Mouse (Mus musculus) neural tube, embryonic 12.5 days (tissue): Measurements from ENCODE around the gene Pcsk6. TPM values are rescaled to one million over a fixed set of nuclear protein-coding genes. Genes with fewer than 3 reads are reported as not detected.

Experiments used
- ATAC-seq: fragments of 200-750 bp; cut with Nextera tagmentation; 2 replicates; pipeline ENCODE4 v1.8.0; 2017; ENCODE audit warnings: low read depth, mild to moderate bottlenecking, moderate TSS enrichment, moderate library complexity; ENCODE audit not compliant: low FRiP score
- H3K27ac ChIP-seq: fragments of 300-500 bp; sonication (generic); 2 replicates; pipeline ENCODE4 v1.5.1; 2016
- H3K27me3 ChIP-seq: fragments of 300-500 bp; sonication (generic); replicated peaks from 2 replicates; pipeline ENCODE4 v1.6.1; 2016; ENCODE audit warnings: mild to moderate bottlenecking
- H3K36me3 ChIP-seq: fragments of 300-500 bp; sonication (generic); 2 replicates; pipeline ENCODE4 v1.6.1; 2016; ENCODE audit warnings: mild to moderate bottlenecking
- H3K4me1 ChIP-seq: fragments of 300-500 bp; sonication (generic); 2 replicates; pipeline ENCODE4 v1.6.1; 2016
- H3K4me2 ChIP-seq: fragments of 300-500 bp; sonication (generic); replicated peaks from 2 replicates; pipeline ENCODE4 v1.6.1; 2016; ENCODE audit warnings: mild to moderate bottlenecking
- H3K4me3 ChIP-seq: fragments of 300-500 bp; sonication (generic); 2 replicates; pipeline ENCODE4 v1.5.1; 2016
- H3K9ac ChIP-seq: fragments of 300-500 bp; sonication (generic); 2 replicates; pipeline ENCODE4 v1.6.1; 2016; ENCODE audit warnings: mild to moderate bottlenecking
- H3K9me3 ChIP-seq: fragments of 300-500 bp; sonication (generic); 2 replicates; pipeline ENCODE4 v1.6.1; 2016; ENCODE audit warnings: mild to moderate bottlenecking
- WGBS: fragments of 180-500 bp; shearing (Covaris S2); methylation state at CpG from one replicate; pipeline ENCODE4 v1.1.7; 2016; 5-methylcytosine and 5-hydroxymethylcytosine counted together
- polyA plus RNA-seq: library from polyadenylated mRNA; unstranded; fragments of >200 nt; fragmentation: Nextera tagmentation; extraction: Ambion mirVana; gene quantifications from 2 replicates; pipeline ENCODE4 v1.2.1, GENCODE M21; 2016

The Pcsk6 gene
- polyA plus RNA-seq, 1 experiment from 2014 or later, result 1.5 TPM

DNA sequence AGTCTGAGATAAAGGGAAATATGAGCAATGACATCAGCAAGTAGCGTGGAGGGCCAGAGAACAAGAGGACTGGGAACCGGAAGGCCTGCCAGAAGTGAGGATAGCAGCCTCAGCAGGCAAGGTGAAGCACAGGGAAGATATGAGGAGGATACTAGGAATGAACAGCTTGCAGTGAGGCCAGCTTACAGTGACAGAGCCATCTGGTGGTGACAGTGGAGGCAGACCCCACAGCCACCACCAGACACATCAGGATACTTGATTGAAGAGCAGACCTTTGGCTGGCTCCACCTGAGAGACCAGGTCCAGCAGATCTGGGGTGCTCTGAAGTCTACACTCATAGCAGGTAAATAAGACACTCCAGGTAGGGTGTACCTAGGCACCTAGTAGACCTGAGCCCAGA lies 166.2 kb downstream of the Pcsk6 start:
- Histone ChIP-seq H3K4me3 (no peak overlapping the region), H3K9ac (no peak overlapping the region), H3K4me1 (peaks cover 7% of the 10 kb centered on the region; the same call in 1 of the 2 replicates), H3K9me3 (no peaks in the 10 kb centered on the region), H3K36me3 (no peaks in the 10 kb centered on the region), H3K27ac (no peak overlapping the region), H3K27me3 (no peaks in the 10 kb centered on the region), H3K4me2 (no peak overlapping the region)
- 86% methylated on average over 2 of the region's 2 CpGs for WGBS
- ATAC-seq, result no peak

DNA sequence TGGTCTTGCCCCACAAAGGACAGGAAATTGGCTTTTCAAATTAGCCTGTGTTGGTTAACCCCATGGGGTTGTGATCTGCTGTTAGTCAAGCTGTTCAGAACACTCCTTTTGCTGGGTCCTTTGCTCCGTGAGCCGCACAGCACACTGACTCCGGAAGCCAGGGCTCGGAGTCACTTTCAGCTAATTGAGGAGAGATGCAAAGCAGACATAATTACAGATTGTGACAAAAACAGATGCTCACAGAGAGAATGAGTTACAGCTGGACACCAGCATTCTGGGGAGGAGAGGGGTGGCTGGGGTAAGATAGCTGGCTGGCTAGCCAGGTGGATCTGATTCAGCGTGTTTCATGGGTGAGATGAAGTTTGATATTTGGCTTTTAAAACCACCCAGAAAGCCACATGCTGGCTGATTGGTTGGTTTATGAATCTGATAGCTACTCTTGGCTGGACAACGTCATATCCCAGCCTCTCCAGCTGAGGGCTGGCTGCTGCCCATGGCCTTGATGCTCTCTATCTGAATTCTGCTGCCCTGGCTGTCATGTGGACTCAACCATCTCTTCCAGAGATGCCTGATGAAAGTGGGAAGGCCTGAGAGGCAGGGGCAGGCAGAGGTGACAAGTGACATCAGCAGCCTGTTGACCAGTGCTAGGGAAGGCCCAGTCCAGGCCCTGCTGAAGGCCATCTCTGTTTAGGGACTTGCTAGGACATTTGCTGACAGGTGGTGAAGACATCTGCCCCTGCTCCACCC lies 167.4 kb downstream of the Pcsk6 start:
- Histone ChIP-seq H3K4me3 (no peak overlapping the region), H3K4me2 (no peak overlapping the region), H3K27ac (no peak overlapping the region), H3K9me3 (no peaks in the 10 kb centered on the region), H3K36me3 (no peaks in the 10 kb centered on the region), H3K9ac (no peak overlapping the region), H3K27me3 (no peaks in the 10 kb centered on the region), H3K4me1 (peaks cover 7% of the 10 kb centered on the region; the same call in 1 of the 2 replicates)
- ATAC-seq, result no peak
- WGBS, result 51% methylated on average over 6 of the region's 6 CpGs

DNA sequence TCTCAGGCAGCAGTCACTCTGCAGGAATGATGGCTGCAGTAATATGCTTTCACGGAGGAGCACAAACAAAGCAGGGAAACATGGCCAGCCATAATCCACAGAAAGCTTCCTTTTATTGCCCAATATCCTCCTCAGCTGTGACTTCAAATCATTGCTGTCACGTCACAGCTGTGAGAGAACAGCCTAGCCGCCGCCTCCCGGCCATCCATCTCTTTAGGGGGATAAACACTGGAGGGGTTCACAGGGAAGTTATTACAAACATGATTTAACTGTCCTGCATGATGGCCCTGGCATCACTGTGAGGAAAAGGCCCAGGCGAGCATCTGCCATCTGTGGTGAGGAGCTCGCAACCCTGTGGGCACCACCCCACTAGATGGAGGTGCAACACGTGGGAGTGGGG lies 175.3 kb downstream of the Pcsk6 start:
- no peak overlapping the region for H3K27ac ChIP-seq
- ATAC-seq, result no peak
- H3K4me3 ChIP-seq, result no peak overlapping the region
- 0 out of 2 replicates have a peak, but pooled peaks cover 2% of the 10 kb centered on the region for H3K27me3 ChIP-seq
- H3K36me3 ChIP-seq, result no peaks in the 10 kb centered on the region
- H3K4me1 ChIP-seq, result peaks cover 3% of the 10 kb centered on the region; the same call in 1 of the 2 replicates
- no peak overlapping the region for H3K4me2 ChIP-seq
- WGBS, result 50% methylated on average over 8 of the region's 8 CpGs
- H3K9ac ChIP-seq, result no peak overlapping the region
- no peaks in the 10 kb centered on the region for H3K9me3 ChIP-seq

DNA sequence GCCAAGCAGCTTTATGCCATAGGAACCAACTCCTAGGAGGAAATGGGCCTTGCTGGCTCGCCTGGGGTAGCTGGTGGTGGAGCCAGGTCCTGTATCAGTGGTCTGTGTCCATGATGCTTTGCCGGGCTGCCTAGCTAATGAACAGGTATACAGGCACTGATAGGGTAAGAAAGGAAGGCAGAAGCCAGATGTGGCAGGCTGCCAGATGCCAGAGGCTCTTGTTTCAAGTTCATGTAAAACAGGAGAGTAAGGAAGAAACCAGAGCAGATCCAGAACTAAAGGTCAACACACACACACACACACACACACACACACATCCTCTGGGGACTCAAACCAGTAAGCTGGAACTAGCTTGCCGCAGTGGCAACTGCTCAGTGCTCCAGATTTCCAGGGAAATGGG lies 176.7 kb downstream of the Pcsk6 start:
- ATAC-seq, result no peak
- Histone ChIP-seq H3K4me2 (no peak overlapping the region), H3K4me3 (no peak overlapping the region), H3K4me1 (peaks cover 3% of the 10 kb centered on the region; the same call in 1 of the 2 replicates), H3K36me3 (no peaks in the 10 kb centered on the region), H3K27me3 (0 out of 2 replicates have a peak, but pooled peaks cover 2% of the 10 kb centered on the region), H3K9ac (no peak overlapping the region), H3K9me3 (no peaks in the 10 kb centered on the region), H3K27ac (no peak overlapping the region)
- 76% methylated on average over 3 of the region's 3 CpGs for WGBS

DNA sequence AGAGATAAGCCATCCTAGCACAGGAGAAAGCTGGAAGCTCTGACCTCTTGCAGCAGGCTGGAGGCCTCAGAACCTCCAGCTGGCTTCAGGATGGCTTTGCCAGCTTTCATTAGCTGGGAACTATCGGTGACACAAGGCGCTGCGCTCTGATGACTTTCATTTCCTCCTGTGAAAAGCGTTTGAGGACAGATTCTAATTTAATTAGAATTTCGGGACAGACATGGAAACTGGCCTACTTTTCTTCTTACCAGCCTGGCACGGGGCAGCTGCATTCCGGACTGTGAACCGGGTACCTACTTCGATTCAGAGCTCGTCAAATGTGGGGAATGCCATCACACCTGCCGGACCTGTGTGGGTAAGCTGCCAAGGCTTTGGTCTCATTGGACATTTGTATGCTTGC lies 177.2 kb downstream of the Pcsk6 start:
- H3K27ac ChIP-seq, result no peak overlapping the region

DNA sequence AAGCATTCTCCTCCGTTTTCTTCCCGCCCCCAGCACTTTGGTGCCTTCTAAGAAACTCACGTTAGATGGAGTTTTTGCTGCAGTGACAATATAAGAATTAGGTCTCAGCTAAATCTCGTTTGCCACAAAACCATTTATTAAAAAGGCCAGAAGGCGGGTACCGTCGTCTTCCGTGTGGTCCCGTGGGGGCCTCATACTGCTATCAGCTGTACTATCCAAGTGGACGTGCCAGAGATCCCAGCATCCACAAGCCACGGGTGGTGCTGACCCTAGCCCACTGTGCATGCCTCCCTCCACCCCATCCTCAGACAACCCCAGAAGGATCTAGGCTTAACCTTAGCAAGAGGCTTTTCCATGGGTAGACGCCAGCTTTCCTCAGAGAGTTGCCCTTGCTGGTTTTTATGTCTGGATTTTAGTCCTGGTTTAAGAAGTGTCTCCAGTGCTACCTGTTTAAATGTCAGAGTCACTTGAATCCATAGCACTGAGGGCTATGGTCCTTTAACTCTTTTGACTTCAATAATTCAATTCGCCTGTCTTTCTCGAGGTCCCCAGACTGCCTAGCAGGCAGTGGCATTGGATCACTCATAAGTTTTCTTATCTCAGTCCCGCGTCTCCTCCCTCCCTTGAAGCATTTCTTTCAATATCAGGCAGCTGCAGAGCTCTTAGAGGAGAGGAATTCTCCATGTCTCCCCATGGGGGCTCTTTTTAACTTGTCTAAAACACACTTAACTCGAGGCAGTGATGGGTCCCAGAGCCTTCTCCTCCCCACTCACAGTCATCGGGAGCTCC lies 178.7 kb downstream of the Pcsk6 start:
- no peak overlapping the region for H3K27ac ChIP-seq

More for the DNA sequence above, 177.2 kb downstream of the Pcsk6 start:
- Histone ChIP-seq H3K4me1 (peaks cover 5% of the 10 kb centered on the region), H3K4me3 (no peak overlapping the region), H3K9me3 (no peaks in the 10 kb centered on the region), H3K4me2 (no peak overlapping the region), H3K36me3 (no peaks in the 10 kb centered on the region), H3K9ac (no peak overlapping the region), H3K27me3 (0 out of 2 replicates have a peak, but pooled peaks cover 2% of the 10 kb centered on the region)
- 82% methylated on average over 11 of the region's 11 CpGs for WGBS
- ATAC-seq, result no peak

DNA sequence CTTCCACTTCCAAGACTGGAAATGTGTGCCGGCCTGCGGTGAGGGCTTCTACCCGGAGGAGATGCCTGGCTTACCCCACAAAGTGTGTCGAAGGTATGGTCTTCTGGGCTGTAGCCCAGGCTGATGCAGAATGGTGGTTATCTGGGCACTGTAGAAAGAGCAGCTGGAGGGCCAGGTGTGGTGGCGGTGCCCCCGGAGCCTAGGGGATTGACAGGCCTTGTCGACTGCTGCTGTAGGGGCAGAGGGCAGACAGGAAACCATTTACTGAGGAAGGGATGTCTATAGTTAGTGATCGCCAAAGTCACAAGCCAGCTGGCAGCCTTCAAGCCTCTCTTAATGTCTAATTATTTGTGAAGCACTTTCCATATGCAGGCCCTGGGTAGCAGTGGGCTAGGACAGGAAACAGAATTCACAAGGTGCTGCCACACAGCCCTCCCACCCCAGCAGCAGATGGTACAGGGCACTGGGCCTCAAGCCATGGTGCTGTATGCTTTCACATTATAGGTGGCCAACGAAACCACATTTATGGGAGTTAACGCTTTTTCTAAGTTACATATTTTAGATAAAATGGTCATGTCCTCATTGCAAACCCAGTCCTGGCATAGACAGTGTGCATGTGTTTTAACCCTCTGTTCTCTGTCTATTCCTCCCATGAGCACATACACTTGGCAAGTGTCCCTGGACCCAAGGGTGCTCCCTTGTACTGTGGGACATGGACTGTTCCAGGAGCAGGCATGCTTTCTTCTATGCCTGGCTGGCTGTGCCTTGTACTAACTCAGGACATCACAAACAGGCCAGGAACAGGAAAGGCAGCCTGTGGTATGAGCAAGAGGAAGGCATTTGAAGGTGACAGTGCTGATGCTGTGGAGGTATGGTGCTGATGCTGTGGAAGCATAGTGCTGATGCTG lies 182.3 kb downstream of the Pcsk6 start, which contains the start of gene Gm45213:
TSS of gene Gm45213 (plus strand) at position 51 of the 908 bp plus-strand sequence.
- no peaks in the 10 kb centered on the region for H3K9me3 ChIP-seq
- H3K4me3 ChIP-seq, result no peak within 1 kb of the TSS
- no peaks in the 10 kb centered on the region for H3K36me3 ChIP-seq
- no peak within 1 kb of the TSS for H3K27ac ChIP-seq
- 74% methylated on average over 10 of the region's 10 CpGs for WGBS
- no peak within 1 kb of the TSS for H3K4me2 ChIP-seq
- no peak for ATAC-seq
- peaks cover 37% of the 10 kb centered on the region for H3K4me1 ChIP-seq
- H3K27me3 ChIP-seq, result no peaks in the 10 kb centered on the region; the same call in 1 of the 2 replicates
- H3K9ac ChIP-seq, result no peak within 1 kb of the TSS

More for the DNA sequence above, 178.7 kb downstream of the Pcsk6 start:
- ATAC-seq, result no peak
- H3K4me3 ChIP-seq, result no peak overlapping the region
- no peaks in the 10 kb centered on the region for H3K9me3 ChIP-seq
- peaks cover 20% of the 10 kb centered on the region for H3K4me1 ChIP-seq
- WGBS, result 81% methylated on average over 18 of the region's 18 CpGs
- no peak overlapping the region for H3K4me2 ChIP-seq
- no peak overlapping the region for H3K9ac ChIP-seq
- H3K27me3 ChIP-seq, result 0 out of 2 replicates have a peak, but pooled peaks cover 2% of the 10 kb centered on the region
- no peaks in the 10 kb centered on the region for H3K36me3 ChIP-seq

DNA sequence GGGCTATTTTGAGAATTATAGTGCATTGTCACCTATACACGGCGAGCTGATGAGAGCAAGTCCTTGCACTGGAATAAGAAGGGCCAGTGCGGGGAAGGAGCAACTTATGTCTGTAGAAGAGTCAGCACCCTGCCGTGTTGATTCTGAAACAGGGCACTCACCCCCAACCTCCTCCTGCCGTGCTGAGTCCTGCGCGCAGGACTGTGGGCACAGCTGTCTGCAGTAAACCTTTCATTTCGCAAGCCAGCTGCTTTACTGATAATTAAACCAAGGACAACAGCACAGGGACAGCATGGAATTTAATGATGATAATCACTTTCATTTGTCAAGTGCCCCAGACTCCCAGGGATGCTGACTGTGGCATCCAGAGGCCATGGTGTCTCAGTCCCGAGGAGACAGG lies 183.1 kb downstream of the Pcsk6 start:
- WGBS, result 16% methylated on average over 9 of the region's 9 CpGs
- Histone ChIP-seq H3K36me3 (no peaks in the 10 kb centered on the region), H3K27me3 (no peaks in the 10 kb centered on the region; the same call in 1 of the 2 replicates), H3K9me3 (no peaks in the 10 kb centered on the region), H3K4me2 (no peak overlapping the region), H3K27ac (no peak overlapping the region), H3K4me1 (peaks cover 37% of the 10 kb centered on the region), H3K4me3 (no peak overlapping the region), H3K9ac (no peak overlapping the region)
- ATAC-seq, result no peak

DNA sequence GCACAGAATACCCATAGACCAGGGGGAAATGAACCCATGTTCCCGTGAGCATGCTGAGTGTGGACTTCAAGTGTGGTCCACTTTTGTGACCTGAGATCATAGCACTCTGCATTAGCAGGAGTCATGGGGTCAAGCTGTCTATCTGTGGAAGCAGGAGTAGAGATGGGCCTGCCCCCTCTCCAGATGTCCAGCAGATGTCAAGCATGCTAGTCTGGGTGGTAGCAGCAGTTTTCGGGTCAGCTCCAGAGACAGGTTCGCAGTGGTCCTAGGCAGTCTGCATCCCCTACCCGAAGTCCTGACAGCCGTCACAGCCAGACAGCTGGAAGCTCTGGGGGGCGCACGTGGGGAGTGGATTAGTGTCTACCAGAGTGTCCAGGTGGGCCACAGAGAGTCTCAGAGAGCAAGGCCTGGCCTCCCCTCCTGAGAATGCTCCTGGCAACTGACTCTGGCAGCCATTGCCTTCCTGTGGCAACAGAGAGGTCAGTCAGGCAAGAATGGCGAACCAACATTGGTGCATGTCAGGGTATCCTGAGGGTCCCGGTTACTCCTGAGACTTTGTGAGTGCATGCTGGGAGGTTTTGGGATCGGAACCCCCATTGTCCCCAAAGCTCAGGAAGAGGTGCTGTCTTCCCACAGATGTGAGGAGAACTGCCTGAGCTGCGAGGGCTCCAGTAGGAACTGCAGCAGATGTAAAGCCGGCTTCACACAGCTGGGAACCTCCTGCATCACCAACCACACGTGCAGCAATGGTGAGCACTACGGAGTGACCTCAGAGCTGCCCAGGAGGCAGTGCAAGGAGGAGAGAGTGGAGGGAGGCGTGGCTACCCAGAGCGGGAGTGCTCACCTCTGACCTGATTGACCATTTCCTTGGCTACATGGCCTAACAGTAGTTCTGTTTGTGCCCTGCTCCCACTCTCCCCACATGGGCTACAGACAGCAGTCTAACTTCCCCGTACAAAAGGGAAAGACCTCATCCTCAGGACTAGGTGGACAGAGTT lies 185.7 kb downstream of the Pcsk6 start:
- no peak for ATAC-seq
- WGBS, result 63% methylated on average over 17 of the region's 17 CpGs
- no peak overlapping the region for H3K27ac ChIP-seq

DNA sequence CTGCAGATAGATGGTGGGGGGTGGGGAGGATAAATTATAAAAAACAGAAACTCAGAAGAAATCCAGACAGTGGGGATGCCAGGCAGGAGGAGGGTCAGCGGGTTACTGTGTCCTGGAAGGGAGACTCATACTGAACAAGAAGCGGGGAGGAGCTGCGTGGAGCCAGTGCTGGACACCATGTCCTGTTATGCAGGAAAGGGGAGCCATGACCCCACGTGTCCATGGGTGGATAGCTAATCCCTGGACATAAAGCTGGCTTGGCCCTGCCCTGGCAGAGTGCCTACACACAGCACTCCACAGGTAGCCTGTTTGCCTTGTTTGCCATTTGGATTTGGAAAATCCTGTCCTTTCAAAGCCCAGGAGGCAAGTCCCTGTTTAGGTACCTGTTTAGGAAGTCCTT lies 186.4 kb downstream of the Pcsk6 start:
- Histone ChIP-seq H3K9ac (no peak overlapping the region), H3K4me1 (peaks cover 34% of the 10 kb centered on the region), H3K4me2 (no peak overlapping the region), H3K4me3 (no peak overlapping the region), H3K36me3 (no peaks in the 10 kb centered on the region), H3K27me3 (no peaks in the 10 kb centered on the region; the same call in 1 of the 2 replicates), H3K9me3 (no peaks in the 10 kb centered on the region), H3K27ac (no peak overlapping the region)
- no peak for ATAC-seq
- 83% methylated on average over 4 of the region's 4 CpGs for WGBS

More for the DNA sequence above, 185.7 kb downstream of the Pcsk6 start:
- H3K9me3 ChIP-seq, result no peaks in the 10 kb centered on the region
- no peak overlapping the region for H3K9ac ChIP-seq
- H3K4me3 ChIP-seq, result no peak overlapping the region
- no peaks in the 10 kb centered on the region; the same call in 1 of the 2 replicates for H3K27me3 ChIP-seq
- H3K4me1 ChIP-seq, result peaks cover 34% of the 10 kb centered on the region
- H3K36me3 ChIP-seq, result no peaks in the 10 kb centered on the region
- H3K4me2 ChIP-seq, result no peak overlapping the region
